Mouse (Mus musculus): ENCODE results near the gene Evi5l. TPM values are rescaled to one million over a fixed set of nuclear protein-coding genes. Genes with fewer than 3 reads are reported as not detected.
A peak's percentile ranks its signal among the peaks of the same experiment; 100 is the strongest.

The Evi5l gene
- polyA plus RNA-seq, 1 experiment from 2014 or later: 35.6 TPM

DNA sequence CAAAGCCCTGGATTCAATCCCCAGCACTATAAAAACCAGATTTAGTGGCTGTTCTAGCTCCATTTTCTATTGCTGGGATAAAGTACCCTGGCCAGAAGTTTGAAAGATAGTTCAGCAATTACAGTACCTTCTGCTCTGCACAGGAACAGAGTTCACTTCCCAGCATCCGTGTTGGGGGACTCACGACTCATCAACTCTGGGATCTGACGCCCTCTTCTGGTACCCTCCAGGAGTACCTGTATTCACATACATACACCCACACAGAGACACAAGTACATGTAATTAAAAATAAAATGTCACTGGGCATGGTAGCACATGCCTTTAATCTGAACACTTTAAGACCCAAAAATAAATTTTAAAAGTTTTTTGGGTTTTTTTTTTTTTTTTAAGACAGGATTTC, 6.1 kb downstream of the Evi5l start:
- no peak overlapping the region for H3K4me2 ChIP-seq (replicated peaks)
- no peaks in the 10 kb centered on the region for H3K4me1 ChIP-seq
- no peak overlapping the region for H3K27ac ChIP-seq
- no peak overlapping the region for H3K9ac ChIP-seq
- ATAC-seq (ENCODE audit: insufficient number of reproducible peaks, insufficient read depth, low FRiP score, low TSS enrichment): no peak
- H3K36me3 ChIP-seq: 0 out of 2 replicates have a peak, but pooled peaks cover 3% of the 10 kb centered on the region
- no peak overlapping the region for H3K4me3 ChIP-seq
- no peaks in the 10 kb centered on the region for H3K27me3 ChIP-seq
- 67% methylated on average over 3 of the region's 3 CpGs for WGBS
- no peaks in the 10 kb centered on the region for H3K9me3 ChIP-seq

DNA sequence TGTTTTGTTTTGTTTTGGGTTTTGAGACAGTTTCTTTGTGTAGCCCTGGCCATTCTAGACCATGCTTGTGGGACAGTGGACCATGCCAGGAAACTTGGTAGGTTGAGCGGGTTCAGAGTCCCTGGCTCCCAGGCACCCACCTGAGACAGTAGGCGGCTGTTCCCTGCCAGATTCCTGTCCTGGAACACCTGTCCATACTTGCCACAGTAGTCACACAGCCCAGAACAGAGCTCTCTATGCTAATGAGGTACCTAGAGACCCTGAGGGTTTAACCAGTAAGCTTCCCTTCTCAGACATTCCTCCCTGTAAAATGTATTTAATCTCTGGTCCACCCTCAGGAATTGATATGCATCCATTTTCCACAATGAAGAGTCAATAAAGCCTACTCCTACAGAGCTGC, 7.7 kb downstream of the Evi5l start:
- Histone ChIP-seq H3K27ac (no peak overlapping the region), H3K9me3 (no peaks in the 10 kb centered on the region), H3K4me2 (replicated peaks) (no peak overlapping the region), H3K4me1 (no peaks in the 10 kb centered on the region), H3K36me3 (0 out of 2 replicates have a peak, but pooled peaks cover 3% of the 10 kb centered on the region), H3K27me3 (no peaks in the 10 kb centered on the region), H3K9ac (no peak overlapping the region), H3K4me3 (no peak overlapping the region)
- 59% methylated on average over 2 of the region's 2 CpGs for WGBS
- ATAC-seq (ENCODE audit: insufficient number of reproducible peaks, insufficient read depth, low FRiP score, low TSS enrichment): no peak

DNA sequence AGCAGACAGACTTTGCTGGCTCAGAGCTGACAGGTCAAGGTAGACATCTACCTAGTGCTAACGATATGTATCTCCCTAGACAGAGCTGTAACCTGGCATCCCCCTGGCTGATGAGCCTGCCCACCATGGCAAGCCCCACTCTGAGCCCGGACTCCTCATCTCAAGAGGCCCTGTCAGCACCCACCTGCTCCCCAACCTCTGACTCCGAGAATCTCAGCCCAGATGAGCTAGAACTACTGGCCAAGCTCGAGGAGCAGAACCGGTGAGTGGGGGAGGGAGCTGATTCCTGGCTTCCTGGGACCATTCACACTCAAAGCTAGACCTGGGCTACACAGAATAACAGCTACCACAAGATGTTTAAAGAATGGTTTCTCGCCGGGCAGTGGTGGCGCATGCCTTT, 17.0 kb downstream of the Evi5l start:
- Histone ChIP-seq H3K4me2 (replicated peaks) (no peak overlapping the region), H3K27me3 (no peaks in the 10 kb centered on the region), H3K9me3 (no peaks in the 10 kb centered on the region), H3K4me1 (no peaks in the 10 kb centered on the region), H3K36me3 (peaks cover 47% of the 10 kb centered on the region), H3K27ac (no peak overlapping the region), H3K4me3 (no peak overlapping the region), H3K9ac (no peak overlapping the region)
- no peak for ATAC-seq (ENCODE audit: insufficient number of reproducible peaks, insufficient read depth, low FRiP score, low TSS enrichment)
- 85% methylated on average over 8 of the region's 8 CpGs for WGBS

- no peak overlapping the region for H3K27ac ChIP-seq
- H3K27me3 ChIP-seq: no peaks in the 10 kb centered on the region
- H3K36me3 ChIP-seq: peaks cover 47% of the 10 kb centered on the region
- H3K4me3 ChIP-seq: no peak overlapping the region
- H3K9ac ChIP-seq: no peak overlapping the region
- no peaks in the 10 kb centered on the region for H3K4me1 ChIP-seq
- H3K9me3 ChIP-seq: no peaks in the 10 kb centered on the region
- ATAC-seq (ENCODE audit: insufficient number of reproducible peaks, insufficient read depth, low FRiP score, low TSS enrichment): no peak
- no peak overlapping the region for H3K4me2 ChIP-seq (replicated peaks)
- 98% methylated on average over 2 of the region's 2 CpGs for WGBS
Observed at GRCm38 (mm10) chr8:4186151-4186550, 19.8 kb downstream of the Evi5l start.

DNA sequence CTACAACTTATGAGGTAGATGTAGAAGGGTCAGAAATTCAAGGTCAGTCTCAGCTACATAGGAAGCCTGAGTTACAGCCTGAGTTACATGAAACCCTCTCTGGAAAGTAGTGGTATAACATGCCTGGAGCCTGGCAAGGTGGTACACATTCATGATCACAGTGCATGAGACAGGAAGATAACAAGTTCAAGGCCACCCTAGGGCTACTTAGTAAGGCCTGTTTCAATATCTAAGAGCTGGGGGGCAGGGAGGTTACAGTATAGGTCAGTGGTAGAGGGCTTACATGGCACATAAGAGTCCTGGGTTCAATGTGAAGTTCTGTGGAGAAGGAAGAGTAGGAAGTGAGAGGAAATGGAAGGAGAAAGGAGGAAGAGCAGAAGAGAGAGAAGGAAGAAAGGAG, 22.2 kb downstream of the Evi5l start:
- no peak overlapping the region for H3K4me2 ChIP-seq (replicated peaks)
- H3K36me3 ChIP-seq: peaks cover 37% of the 10 kb centered on the region
- H3K4me3 ChIP-seq: no peak overlapping the region
- no peaks in the 10 kb centered on the region for H3K9me3 ChIP-seq
- H3K4me1 ChIP-seq: 0 out of 2 replicates have a peak, but pooled peaks cover 4% of the 10 kb centered on the region
- H3K27me3 ChIP-seq: no peaks in the 10 kb centered on the region
- H3K27ac ChIP-seq: no peak overlapping the region
- no peak for ATAC-seq (ENCODE audit: insufficient number of reproducible peaks, insufficient read depth, low FRiP score, low TSS enrichment)
- H3K9ac ChIP-seq: no peak overlapping the region

GRCm38 (mm10) chr8:4189031-4189722, 22.8 kb downstream of the Evi5l start:
- Histone ChIP-seq H3K27ac (no peak overlapping the region), H3K9ac (no peak overlapping the region), H3K4me3 (no peak overlapping the region), H3K9me3 (no peaks in the 10 kb centered on the region), H3K27me3 (no peaks in the 10 kb centered on the region), H3K36me3 (peaks cover 36% of the 10 kb centered on the region), H3K4me2 (replicated peaks) (no peak overlapping the region), H3K4me1 (0 out of 2 replicates have a peak, but pooled peaks cover 4% of the 10 kb centered on the region)
- no peak for ATAC-seq (ENCODE audit: insufficient number of reproducible peaks, insufficient read depth, low FRiP score, low TSS enrichment)
- 35% methylated on average over 3 of the region's 3 CpGs for WGBS

DNA sequence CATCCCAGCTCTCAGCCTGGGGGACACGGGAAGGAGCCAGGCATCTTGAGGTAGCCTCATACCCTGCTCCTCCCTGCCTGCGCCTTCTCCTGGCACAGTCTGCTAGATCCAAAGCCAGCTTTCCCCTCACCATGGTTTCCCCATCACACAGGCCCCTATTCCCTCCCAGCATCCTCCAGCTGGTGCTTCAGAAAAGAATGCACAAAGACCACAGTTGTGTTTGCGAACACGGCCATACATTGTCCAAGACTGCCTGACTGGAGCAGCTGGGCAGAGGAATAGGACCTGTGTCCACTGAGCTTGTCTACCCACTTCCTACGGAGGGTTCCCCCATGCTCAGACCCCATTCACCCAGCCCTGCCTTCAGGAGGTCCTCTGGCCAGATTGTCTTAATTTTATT, 25.9 kb downstream of the Evi5l start:
- no peak overlapping the region for H3K4me2 ChIP-seq (replicated peaks)
- H3K36me3 ChIP-seq: peaks cover 9% of the 10 kb centered on the region
- H3K9me3 ChIP-seq: no peaks in the 10 kb centered on the region
- no peak overlapping the region for H3K9ac ChIP-seq
- no peaks in the 10 kb centered on the region for H3K27me3 ChIP-seq
- no peak for ATAC-seq (ENCODE audit: insufficient number of reproducible peaks, insufficient read depth, low FRiP score, low TSS enrichment)
- H3K27ac ChIP-seq: no peak overlapping the region
- H3K4me3 ChIP-seq: no peak overlapping the region
- 0 out of 2 replicates have a peak, but pooled peaks cover 4% of the 10 kb centered on the region for H3K4me1 ChIP-seq
- WGBS: 59% methylated on average over 5 of the region's 5 CpGs

DNA sequence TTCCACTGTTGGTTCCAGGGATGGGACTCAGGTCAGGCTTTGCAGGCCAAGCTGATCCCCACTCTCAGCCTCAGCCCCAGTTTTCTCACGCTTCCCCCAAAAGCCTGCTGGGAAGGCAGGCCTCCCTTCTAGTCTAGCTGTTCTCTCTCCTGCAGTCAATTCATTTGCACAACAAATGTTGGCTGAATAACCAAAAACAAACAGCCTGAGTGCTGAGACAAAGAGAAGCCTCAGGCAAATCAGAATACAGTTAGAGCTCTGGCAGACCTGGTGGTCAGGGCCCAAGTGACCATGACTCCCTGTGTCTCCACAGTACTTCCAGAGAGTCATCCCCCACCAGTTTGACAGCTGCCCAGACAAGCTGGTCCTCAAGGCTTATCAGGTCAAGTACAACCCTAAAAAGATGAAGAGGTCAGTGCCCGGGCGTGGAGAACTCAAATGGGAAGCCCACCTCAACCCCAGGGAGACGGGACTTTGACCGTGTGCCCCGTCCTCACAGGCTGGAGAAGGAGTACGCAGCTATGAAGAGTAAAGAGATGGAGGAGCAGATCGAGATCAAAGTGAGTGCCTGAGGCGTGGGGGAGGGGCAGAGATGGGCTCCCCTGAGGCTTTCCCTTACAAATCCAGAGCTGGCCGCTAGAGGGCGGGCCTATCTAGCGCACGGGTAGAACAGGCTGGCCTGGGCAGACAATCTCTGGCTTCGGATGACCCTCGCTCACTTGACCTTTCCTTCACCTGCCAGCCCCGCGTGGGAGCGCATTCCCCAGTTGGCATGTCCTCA, 26.6 kb downstream of the Evi5l start:
- Histone ChIP-seq H3K36me3 (0 out of 2 replicates have a peak, but pooled peaks cover 2% of the 10 kb centered on the region), H3K4me2 (replicated peaks) (peak overlapping the region; percentile 21; the same call in 1 of the 2 replicates), H3K4me1 (0 out of 2 replicates have a peak, but pooled peaks cover 4% of the 10 kb centered on the region), H3K4me3 (no peak overlapping the region), H3K9ac (no peak overlapping the region), H3K27ac (no peak overlapping the region), H3K9me3 (no peaks in the 10 kb centered on the region), H3K27me3 (no peaks in the 10 kb centered on the region)
- ATAC-seq (ENCODE audit: insufficient number of reproducible peaks, insufficient read depth, low FRiP score, low TSS enrichment): 0 out of 2 replicates have a peak, but pooled peaks have one; percentile 83
- 8% methylated on average over 18 of the region's 18 CpGs for WGBS

DNA sequence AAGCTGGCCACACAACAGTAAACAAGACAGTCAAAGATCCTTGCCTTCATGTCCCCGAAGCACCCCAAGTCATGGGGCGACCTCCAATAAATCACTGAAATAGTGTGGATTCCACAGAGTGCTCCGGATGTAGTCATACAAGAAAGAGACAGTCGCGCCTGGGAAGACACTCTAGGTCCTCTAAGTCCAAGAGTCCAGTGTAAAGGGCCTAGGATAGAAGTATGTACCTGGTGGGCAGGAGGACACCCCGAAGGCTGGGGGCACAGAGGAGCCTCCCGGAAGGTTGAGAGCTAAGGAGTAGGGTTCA, 27.2 kb downstream of the Evi5l start:
- Histone ChIP-seq H3K27me3 (no peaks in the 10 kb centered on the region), H3K9ac (no peak overlapping the region), H3K4me2 (replicated peaks) (peak overlapping the region; percentile 21; the same call in 1 of the 2 replicates), H3K27ac (no peak overlapping the region), H3K9me3 (no peaks in the 10 kb centered on the region), H3K4me3 (no peak overlapping the region), H3K36me3 (no peaks in the 10 kb centered on the region), H3K4me1 (0 out of 2 replicates have a peak, but pooled peaks cover 4% of the 10 kb centered on the region)
- 53% methylated on average over 7 of the region's 7 CpGs for WGBS
- ATAC-seq (ENCODE audit: insufficient number of reproducible peaks, insufficient read depth, low FRiP score, low TSS enrichment): no peak

DNA sequence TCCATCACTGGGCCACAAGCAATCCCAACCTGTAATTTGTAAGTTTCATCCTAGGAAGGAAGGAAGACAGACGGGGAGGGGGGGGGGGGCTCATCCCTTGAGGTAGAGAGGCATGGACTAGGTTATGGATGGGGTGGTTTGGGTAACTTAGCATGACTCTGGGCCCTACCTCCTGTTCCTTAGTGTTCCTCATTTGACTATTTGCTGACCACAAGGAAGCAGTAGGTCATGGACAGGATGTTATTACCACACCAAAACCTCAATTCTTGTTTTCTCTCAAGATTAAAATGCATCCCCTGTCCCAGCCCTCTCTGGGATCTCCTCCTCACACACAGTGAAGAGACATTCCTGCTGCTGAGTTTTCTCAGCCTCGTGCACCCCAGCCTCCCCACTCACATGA, 35.0 kb downstream of the Evi5l start:
- Histone ChIP-seq H3K36me3 (peaks cover 27% of the 10 kb centered on the region; the same call in 1 of the 2 replicates), H3K4me3 (no peak overlapping the region), H3K9me3 (no peaks in the 10 kb centered on the region), H3K4me1 (peaks cover 9% of the 10 kb centered on the region; the same call in 1 of the 2 replicates), H3K4me2 (replicated peaks) (no peak overlapping the region), H3K27me3 (peaks cover 30% of the 10 kb centered on the region), H3K27ac (no peak overlapping the region), H3K9ac (no peak overlapping the region)
- ATAC-seq (ENCODE audit: insufficient number of reproducible peaks, insufficient read depth, low FRiP score, low TSS enrichment): no peak
- 56% methylated on average over 2 of the region's 2 CpGs for WGBS

DNA sequence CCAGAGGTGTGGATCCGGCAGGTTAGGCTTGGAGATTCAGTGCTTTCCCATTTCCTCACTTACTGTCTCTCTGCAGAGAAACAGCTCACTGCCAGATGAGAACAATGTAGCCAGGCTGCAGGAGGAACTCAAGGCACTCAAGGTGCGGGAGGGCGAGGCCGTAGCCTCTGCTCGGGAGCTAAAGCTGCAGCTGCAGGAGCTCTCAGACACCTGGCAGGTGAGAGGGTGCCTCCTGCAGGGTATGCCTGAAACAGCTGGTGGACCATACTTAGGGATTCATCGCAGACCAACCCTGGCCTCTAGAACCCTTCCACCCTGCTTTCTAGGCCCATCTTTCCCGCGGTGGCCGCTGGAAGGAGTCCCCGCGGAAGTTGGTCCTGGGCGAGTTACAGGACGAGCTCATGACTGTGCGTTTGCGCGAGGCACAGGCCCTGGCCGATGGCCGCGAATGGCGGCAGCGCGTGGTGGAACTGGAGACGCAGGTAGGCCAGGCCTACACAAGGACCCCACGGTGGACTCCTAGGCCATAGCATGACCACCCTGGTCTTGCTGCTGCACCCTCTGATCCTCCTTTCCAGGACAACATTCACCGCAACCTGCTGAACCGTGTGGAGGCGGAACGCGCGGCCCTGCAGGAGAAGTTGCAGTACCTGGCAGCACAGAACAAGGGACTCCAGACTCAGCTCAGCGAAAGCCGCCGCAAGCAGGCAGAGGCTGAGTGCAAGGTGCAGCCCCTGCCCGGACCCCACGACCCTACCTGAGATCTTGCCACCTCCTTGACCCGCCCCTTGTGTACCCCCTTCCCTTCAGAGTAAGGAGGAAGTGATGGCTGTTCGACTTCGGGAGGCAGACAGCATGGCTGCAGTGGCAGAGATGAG, 39.1 kb downstream of the Evi5l start:
- ATAC-seq (ENCODE audit: insufficient number of reproducible peaks, insufficient read depth, low FRiP score, low TSS enrichment): 0 out of 2 replicates have a peak, but pooled peaks have one; percentile 4
- Histone ChIP-seq H3K36me3 (peaks cover 38% of the 10 kb centered on the region), H3K27ac (no peak overlapping the region), H3K9me3 (no peaks in the 10 kb centered on the region), H3K4me3 (peak overlapping the region; percentile 4; the same call in 1 of the 2 replicates), H3K9ac (0 out of 2 replicates have a peak overlapping the region, but pooled peaks have one; percentile 27), H3K27me3 (peaks cover 56% of the 10 kb centered on the region), H3K4me1 (peaks cover 14% of the 10 kb centered on the region), H3K4me2 (replicated peaks) (peak overlapping the region; percentile 27; the same call in 1 of the 2 replicates)
- 13% methylated on average over 38 of the region's 38 CpGs for WGBS

Measured in embryonic facial prominence, embryonic 12.5 days (tissue).